Mouse (Mus musculus) retina, adult 2 months (tissue): ENCODE measurements at regions not wholly inside any gene's neighbourhood (a gene's known extent, or its start where the extent isn't known, plus 50 kb on each side); places are given as distances from the start of the nearest gene placed in this dataset.

ENCODE experiments used
- DNase-seq: peaks from one replicate; pipeline ENCODE4 v3.0.0-alpha.2; 2012; ENCODE audit warnings: low read depth, low spot score

DNA sequence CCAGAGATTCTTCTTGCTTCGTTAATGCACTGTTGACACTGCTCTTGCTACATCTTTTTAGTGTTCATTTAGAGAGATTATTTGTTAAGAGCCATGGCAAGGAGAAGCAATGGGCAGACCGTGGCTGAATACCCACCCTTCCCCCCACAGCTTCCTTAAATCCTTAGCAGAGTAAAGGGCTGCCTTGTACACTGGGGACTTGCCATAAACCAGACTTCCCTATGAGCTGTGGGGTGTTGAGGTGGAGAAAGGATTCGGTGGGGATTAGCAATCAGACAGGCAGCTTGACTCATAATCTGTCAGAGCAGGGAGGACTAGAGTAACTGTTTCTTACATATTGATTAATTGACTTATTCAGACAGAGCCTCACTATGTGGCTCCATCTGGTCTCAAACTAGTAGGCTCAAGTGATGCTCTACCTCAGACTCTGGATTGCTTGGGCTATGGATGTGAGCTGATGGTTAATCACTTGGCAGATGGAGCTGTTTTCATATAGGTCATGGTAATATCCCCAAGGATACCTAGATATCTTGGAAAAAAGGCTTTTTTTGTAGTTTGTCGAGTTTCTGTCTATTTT lies 166.7 kb downstream of the Cmpk2 start:
- DNase-seq = no peak

DNA sequence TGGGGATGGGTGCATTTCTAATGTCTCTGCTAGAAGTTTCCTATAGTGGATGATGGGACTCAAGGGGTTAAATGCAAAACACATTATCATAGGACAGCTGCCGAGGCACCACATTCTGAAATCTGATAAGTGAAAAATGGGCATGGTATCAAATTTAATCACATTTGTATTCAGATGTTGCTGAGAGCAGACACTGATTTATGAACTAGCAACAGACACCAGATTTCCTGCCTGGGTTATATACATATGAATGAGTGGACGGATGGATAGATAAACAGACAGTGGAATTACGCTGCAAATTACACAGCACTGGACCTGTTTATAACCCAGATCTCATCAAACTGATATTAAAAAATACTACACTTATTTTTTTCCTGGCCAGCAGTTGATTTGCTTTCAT lies 166.2 kb downstream of the Cmpk2 start:
- no peak for DNase-seq

DNA sequence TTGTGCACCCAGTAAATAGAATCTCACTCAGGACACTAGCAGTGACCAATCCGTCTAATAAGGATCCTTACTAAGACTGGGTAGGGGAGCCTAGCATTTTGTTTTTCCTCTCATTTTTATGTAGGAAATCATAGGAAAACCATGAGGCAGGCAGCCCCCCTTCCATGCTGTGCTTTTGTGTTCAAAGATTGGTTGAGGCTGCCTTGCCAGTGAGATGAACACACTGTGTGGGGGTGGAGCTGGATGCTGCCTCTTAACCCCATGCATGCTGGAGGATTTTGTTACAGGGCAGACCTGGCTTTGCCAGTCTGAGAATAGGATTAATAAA lies 162.8 kb downstream of the Cmpk2 start:
- DNase-seq = no peak

DNA sequence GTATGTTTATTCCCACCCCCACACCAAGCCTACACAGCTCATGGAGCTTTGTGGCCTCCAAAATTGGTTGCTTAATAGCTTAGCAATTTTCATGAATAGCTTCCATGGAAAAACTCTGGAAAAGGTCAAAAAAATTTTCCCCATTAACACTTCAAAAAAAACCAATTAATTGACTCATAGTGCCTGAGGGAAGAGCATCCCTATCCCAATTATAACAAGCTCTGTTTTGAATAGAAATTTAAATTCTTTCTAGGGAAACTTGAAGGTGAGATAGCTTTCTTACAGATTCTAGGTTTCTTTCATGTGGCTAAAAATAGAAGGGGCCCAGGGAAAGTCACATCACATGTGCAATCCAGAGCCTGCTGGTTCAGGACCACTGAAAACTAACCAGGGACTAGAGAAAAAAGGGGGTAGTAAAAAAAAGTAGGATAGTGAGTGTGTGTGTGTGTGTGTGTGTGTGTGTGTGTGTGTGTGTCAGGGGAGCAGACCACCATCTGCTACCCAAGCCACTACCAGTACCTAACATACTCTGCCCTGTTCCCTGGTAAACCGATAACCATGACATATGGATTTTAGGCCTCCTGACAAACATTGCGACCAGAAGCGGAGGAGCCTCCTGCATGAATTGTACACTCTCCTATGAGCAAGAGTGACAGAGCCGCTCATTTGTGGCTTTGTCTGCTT lies 162.2 kb downstream of the Cmpk2 start:
- DNase-seq = no peak

DNA sequence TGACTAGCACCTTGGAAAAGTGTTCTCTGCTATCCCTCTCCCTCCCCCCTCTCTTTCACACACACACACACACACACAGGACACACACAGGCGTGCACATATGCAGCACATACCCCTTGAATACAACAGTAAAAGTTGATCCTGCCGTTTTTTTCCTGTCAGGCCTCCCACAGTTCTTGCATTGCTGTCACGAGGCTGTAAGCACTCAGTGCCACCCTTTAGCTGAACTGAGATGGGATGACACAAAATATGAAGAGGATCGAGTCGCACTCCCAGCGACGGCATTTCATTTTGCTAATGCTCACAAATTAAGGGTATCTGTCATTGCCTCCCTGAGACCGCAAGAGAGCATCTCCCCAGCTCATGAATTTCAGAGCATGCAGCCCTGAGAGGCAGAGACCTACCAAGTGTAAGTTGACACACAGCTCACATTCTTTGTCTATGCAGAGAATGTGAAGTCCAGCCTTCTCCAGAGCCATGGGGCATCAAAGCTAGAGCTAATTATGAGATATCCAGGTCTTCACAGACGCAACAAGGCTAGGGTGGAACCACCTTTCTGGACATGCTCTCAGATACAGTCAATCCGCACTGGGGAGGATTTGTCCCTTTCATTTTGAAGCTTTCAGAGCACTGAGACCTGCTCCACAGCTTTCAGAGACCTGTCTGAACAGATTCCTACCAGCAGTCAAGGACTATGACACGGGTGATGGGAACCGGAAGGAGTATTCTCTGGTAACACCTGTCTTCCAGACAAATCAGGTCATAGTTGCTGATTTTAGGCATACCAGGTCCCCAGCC lies 152.3 kb downstream of the Cmpk2 start:
- DNase-seq = no peak

DNA sequence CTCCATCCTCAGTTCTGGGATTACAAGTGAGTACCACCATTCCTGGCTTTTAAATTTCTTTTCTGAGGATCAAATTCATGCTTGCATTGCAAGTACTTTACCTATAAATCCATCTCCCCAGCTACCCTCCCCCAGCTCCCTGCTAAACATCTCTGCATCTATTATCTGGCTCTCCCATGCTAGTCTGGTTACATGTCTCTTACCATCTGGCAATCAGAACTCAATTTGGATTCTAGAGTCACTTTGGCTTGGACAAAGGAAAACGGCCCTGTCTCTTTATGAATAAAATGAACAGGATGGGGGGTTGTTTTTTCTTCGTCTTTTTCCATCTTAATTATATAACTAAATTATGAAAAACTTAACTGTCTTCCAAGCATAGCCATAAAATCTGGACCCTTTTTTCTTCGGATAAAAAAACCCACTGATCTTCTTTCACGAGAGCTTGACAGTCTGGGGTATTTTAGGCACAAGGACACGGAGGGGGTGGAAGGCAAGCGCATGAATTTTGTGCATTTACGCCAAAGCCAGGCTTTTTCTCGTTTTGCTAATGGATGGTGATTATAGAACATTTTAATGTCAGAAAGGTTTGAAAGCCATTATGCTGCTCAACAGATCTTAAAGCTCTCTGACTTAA lies 151.6 kb downstream of the Cmpk2 start:
- DNase-seq = no peak

DNA sequence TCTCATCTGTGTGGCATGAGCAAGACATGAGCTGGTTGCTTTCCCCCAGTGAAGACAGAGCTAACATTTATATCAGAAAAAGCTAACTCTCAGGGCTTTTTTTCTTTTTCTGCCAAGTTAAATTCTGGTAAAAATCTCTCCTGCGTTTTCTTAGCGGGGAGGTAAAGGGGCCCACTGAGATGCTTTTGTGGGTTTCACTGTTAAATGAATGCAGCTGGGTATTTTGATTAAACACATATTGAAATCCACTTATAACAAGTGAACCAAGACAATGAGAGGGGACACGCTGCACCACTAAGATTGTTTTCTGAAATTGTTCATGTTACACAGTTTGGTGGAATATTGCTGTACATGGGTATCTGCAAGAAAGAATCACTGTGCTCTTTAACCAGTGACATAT lies 149.0 kb downstream of the Cmpk2 start:
- no peak for DNase-seq

DNA sequence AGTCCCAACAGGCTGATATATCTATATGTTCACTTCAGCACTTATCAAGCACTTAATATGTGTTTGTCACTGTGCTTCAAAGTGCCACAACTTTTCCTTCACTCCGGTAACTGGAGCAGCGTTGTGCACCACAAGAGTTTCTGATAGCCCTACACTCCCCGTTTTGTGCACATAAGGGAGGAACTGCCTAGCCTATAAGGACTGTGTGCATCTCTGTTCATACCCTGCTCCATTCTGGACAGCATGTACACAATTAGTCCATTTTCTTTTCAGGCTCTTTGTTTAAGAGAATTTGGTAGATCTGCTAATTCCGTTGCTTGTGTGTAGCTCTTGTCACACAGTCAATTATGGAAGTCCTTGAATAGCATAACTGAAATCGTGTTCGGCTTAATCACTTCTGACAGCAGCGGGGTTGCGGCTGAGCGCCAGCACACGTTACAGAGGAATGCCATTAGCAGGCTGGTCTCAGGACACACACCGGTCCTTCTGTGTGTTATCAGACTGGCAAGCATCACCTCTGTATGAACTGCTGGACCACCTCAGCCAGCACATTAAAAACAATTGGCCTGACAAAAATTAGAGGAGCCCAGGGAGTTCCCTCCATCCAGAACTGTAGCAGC lies 144.2 kb downstream of the Cmpk2 start:
- no peak for DNase-seq

DNA sequence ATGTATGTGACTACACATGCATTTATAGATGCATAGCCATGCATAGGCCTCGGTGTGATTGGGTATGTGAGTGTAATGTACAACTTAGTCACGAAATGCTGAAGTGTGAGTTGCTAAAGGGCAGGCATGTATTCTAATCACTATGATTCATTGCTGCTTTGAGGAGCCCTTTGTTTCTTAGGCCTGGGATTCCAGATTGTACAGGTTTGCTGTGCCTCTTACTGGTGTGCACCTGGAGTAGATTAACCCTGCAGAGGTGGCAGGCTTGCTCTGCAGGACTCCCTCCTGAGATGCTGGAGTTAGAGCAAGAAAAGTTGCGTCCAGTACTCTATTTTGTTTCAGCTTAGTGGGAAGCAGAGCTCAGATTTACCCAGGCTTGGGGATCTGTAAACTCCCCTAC lies 141.1 kb downstream of the Cmpk2 start:
- DNase-seq = no peak

DNA sequence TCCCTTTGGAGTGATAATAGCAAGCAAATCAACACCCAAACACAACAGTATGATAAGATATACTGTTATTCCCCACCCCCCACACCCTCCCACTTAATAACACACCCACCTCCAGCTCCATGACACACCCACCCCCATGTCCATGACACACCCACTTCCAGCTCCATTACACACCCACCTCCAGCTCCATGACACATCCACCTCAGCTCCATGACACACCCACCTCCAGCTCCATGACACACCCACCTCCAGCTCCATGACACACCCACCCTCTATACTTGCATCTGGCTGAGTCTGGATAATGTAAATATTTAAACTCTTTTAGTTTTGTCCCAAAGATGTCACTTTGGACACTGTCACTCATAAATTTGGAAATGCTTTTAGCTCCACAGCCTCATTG lies 129.5 kb downstream of the Cmpk2 start:
- no peak for DNase-seq

DNA sequence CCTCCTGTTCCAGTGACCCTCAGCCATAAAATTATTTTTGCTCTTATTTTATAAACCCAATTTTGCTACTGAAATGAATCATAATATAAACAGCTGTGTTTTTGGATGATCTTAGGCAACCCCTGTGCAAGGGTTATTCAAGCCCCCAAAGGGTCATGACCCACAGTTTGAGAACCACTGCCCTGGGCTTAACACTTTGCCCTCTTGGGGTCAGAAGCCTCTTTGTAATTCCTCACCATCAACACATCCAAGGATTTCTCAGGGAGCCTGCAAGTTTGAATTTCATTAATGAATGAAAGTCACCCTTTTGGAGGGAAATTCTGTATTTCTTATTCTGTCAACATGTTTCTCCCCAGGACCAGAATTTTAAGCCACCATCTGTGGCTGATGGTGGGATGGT lies 123.1 kb downstream of the Cmpk2 start:
- DNase-seq = no peak

DNA sequence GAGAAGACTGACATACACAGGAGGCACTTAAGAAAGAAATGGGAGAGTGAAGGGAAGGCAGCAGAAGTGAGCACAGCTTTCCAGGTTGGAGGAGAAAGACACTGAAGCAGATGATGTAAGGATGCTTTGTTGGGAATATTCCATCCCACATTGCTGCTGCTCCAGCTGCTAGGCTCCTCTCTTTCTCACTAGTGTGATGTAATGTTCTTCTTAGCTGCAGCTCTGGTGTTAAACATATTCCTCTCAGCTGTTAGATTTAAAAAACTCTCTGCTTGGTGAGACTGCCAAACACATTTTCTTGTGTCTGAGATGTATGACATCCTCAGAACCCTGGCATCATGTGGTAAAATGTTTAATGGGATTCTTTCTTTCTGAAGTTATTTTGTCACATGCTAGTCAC lies 120.1 kb downstream of the Cmpk2 start:
- DNase-seq = no peak

DNA sequence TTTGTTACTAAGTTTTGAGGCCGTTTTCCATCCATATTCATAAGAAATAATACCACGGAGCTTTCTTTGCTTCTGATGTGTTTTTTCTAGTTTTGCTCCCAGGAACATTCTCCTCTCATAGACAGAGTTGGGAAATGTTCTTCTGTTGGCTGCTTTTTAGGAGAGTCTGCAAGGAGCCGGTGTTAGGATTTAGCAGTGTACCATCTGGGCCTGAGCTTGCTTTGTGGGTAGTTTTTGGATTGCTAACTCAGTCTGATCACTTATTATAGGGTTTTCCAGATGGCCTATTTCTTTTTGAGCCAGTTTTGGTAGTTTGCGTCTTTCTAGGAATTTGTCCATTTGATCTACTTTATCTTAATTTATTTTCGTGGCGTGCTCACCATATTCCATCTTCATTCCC lies 108.4 kb downstream of the Cmpk2 start:
- DNase-seq = no peak

DNA sequence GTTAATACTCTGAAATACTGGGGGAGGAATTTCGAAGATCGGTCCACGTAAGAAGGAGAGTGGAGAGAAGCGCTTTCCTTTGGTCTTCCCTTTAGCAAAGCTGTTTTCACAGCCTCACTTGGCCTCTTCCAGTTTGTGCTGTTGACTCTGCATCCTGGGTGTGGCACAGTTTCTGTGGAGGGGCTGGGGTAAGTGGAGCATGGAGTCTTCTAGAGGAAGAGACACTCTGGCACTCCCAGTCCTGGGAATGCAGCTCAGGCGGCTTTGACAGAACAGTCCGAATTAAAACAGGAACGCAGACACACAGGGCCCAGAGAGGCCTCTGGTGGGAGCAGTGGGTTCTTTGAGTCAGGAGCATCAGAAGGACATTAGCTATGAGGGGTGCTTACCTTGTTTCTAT lies 102.6 kb downstream of the Cmpk2 start:
- DNase-seq = no peak

DNA sequence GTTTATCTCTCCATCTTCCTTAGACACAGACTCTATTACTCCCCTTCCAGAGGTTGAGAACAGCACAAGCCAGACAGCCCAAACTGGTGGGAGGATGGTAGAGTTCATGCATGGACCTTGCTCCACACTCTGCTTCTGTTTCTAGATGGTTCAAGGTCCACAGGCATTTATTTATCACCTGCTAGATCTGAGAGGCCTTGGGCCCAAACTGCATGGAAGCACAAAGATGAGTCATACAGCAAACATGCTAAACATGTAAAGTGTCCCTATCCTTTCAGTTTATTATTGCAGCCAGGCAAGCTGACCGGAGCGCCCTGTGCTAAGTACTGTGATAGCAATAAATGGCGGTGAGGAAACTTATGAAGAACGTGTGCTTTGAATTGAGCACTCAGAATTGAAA lies 98.4 kb downstream of the Cmpk2 start:
- no peak for DNase-seq

DNA sequence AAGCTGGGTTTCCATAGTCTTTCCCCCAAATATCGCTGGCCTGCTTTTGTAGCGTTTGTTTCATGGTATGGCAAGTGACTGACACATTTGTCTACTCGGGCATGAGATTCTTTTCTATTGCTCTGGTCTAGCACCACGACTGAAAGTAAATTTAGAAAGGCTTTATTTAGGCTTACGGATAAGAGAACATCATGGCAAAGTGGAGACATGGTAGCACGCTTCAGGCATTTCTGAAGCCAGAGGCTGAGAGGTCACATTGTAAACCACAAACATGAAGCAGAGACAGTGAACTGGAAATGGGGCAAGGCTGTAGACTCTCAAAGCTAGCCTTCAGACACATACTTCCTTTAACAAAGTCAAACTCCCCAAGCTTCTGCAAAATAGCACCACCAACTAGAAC lies 93.9 kb downstream of the Cmpk2 start:
- no peak for DNase-seq

DNA sequence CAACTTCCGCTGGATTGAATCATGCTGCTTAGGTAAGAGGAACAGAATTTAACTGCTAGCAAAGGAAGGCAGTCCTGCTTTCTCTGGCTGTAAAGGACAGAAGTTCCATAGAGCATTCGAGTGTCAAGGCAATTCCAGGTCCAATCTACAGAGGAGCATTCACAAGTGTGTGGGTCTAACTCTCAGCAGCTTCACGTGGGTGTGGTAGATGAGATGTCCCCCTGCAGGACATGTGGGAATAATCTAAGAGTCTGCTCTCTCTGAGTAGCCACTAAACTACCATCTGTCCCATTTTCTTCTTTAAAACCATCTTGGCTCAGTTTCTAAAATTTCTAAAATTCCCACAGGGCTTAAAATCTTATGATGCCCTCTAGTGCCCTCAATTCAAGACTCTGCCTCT lies 90.6 kb downstream of the Cmpk2 start:
- no peak for DNase-seq

DNA sequence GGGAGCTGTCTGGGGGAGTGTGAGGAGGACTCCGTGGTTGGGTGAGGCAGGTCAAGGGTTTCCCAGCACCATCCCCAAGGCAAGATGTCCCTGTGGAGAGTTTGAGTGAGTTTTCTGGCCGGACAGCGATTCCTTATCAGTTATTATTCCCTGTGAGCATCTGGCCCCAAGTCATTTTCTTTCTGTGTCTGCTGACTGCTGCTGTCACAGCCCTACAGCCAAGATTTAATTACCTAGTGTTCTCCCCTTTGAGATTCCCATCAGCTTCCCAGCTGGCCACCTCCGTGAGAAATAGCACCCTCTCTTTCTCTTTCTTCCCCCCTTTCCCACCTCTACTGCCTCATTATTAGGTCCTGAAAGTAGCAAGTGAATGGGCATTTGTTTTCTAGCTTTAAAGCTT lies 88.4 kb downstream of the Cmpk2 start:
- DNase-seq = no peak

DNA sequence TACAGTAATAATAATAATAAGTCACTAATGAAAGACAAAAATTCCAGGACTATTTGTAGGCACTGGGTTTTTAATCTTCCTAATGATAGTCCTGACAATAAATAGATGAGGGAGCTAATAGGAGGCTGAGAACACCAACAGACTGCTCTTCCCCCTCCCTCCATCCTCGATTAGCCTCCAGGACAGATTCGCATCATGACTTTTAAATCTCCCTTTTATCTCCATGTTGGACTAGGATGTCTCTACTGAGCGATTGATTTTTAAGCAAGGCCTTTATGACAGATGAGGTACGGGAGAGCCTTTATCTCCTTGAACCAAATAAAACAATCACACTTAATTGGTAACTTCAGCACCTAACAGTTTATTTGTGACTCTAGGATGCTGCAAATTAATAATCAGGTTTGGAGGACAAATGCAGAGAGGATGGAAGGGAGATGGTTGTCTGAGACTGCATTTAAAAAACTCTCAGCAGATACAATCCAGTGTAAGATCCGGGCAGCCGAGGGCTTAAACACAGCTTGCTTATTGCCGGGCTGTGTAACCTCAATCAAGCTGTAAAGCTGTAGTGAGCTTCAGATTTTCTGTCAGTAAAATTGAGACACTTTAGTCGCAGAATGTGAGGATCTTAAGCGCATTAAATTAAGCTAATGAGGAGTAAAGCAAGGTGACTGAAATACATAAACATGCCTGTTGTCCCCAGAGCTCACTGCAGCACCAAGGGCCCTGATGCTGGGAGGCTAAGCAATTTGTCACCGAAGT lies 82.3 kb downstream of the Cmpk2 start:
- no peak for DNase-seq

DNA sequence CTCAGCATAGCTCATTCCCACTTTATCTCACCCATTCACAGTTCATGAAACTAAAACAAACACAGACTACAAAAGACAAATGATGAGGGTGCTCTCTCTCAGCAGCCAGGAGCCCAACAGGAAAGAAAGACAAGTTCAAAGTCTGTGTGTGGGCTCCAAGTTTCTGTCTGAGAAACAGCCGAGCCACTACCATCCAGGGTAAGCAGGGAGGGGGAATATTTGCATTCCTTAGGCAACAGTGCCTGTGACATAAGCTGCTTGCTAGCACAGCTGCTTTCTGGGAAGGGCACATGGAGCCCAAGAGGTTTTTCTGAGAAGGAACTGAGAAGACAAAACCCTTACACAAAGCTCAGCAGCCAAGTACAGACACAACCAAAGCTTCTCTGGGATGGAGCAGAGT lies 78.5 kb downstream of the Cmpk2 start:
- no peak for DNase-seq

DNA sequence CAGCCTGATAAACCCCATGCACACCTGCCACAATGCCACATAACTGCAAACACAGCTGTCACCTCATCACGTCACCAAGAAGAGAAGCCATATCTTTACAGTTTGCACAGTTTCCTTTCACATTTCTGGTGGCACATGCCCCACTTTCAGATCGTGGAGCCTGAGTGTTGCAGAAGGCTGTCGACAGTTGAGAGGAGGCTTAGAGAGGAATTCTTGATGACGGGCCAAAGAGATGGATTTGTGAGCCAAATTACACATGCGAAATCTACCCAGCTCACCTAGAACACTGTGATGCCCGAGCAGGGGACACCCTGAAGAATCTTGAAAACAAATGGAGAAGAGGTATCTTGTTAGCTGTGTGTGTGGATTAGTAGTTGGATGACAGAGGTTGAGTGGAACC lies 77.4 kb downstream of the Cmpk2 start:
- no peak for DNase-seq

DNA sequence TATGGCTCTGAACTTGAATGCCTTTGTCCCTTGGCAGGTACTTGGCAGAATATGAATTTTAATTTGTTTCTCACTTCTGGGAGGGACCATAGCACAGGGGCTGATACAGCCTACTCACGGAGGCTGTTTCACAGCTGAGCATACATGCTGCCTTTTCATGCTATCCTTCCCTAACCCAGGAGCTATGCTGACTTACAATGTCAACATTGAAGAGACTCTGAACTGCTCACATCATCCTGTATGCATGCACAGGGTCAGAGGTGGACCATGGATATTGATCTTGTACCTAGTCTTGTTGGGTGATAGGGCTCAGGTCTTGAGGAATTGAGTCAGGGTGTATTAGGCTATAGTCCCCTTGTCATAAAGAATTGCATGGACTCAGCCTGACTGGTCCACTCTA lies 74.5 kb downstream of the Cmpk2 start:
- DNase-seq = no peak
